Mouse (Mus musculus) A20 (cell line): ENCODE data around the gene Dysf.
"Not testable (repeated sequence)": the region's sequence is repeated elsewhere in the genome, so short reads cannot be mapped to it uniquely, and the experiment has no call there.

Experiments
- DNase-seq: peaks from one replicate; pipeline ENCODE4 v3.0.0-alpha.2; 2011; ENCODE audit warnings: low read depth, low spot score

Dysf gene

DNA sequence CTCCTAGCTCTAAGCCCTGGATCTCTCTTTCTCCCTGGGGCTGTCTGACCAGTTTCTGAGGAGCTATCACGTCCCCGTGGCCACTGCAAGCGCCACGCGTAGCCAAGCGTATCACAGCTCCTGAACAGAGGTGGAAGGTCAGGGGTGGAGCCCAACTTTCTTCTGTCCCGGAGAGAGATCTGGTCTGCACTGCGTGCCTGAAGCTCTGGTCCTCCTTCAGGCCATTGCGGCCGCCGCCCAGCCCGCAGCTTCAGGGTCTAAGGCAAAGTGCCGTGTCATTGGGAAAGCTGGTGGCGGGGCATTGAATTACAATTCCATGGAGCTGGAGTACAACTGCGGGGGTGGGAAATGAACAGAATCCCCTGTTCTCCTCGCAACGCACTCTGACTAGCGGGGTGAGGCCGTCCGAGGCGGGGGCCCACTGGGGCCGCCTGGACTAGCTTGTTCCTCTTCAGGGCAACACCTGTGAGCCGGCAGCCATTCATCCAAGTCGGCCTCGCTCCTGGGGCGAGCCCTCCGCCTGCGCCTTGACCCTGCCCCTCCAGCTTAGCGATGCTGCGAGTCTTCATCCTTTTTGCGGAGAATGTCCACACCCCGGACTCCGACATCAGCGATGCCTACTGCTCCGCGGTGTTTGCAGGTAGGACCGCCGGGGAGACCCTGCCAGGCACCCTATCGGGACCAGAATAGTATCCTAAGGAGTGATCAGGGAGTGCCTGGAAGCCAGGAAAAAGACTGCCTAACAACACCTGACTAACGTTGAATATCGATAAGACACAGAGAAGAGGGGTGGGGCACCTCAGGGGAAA is at the start of gene Dysf:
TSS of gene Dysf (plus strand) at position 228 of the 809 bp plus-strand sequence.
- DNase-seq: peak; percentile 64

DNA sequence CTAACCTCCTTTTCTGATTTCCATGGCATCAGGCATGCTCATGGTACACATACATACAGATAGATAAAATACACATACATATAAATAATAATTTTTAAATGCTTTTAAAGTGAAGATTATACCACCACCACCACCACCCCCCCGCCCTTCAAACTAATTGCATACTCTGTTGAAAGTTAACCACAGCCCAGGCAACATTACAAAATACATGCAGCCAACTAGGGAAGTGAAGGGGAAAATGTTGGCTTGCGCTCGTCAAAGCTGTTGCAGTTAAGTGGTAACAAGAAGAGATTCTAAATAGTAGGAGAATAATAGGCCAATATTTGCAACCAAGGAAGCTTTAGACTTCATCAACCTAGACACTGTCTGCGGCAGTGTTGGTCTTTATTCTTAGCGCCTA is 20.7 kb upstream of the Dysf start:
- DNase-seq: no peak

GRCm38 (mm10) chr6:84002716-84003115 is 5.7 kb upstream of the Dysf start:
- DNase-seq: no peak

DNA sequence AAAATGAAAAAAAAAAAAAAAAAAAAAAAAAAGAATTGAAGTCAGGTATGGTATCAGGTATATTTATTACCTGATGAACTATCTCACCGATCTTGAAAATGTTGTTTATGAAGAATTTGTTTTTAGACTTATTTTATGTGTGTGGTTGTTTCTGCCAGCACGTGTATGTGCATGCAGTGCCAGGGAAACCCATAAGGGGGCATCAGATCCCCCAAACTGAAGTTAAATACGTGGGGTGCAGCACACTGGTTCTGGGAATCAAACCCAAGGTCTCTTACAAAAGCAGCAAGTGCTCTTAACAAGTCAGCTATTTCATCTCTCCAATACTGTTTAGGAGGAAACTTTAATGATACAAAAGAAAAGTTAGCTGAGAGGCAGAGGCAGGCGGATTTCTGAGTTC is 4.1 kb upstream of the Dysf start:
- peak; percentile 34 for DNase-seq

- peak; percentile 16 for DNase-seq
Observed at GRCm38 (mm10) chr6:84009172-84009872, 932 bp downstream of the Dysf start.

- DNase-seq: no peak
Observed at GRCm38 (mm10) chr6:84009915-84010302, 1.5 kb downstream of the Dysf start.

DNA sequence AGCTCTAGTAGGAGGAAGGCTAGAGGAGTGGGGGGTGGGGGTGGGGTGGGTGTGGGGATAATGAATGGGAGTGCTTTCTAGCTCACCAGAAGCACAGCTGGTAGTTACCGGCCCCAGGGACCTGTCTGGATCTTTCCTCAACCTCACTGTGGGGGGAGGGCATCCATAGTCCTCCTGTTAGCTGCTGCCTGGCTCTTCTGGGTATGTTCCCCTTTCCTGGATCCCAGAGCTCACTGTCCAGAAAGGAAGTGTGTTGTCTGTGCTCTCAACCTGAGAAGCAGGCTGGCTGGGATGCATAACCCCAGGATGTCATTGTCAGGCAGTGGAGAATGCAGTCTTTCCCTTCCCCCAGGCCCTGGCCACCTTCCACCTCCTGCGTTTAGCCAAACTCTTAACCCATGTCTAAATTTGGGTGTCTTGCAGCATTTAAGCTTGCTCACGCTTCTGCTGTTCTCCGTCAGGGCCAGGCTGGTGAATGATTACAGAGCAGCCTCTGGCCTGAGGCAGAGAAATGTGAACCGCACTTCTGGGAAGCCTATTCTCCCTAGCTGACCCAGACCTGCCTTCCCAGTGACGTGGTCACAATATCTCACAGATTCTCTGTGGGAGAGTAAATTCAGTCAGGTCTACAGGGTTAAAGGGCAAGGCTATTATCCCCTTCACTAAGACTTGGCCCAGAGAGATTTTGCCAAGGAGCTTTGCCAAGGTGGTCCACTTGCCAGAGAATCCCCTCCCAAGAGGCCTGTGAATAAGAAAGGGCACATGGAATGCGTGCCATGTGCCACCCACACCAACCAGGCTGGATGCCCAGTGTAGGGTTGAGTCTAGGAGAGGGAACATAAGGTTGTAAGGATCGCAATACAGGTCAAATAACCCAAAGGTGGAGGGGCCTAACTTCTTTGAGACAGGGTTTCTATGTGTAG is 2.2 kb downstream of the Dysf start:
- DNase-seq: no peak

DNA sequence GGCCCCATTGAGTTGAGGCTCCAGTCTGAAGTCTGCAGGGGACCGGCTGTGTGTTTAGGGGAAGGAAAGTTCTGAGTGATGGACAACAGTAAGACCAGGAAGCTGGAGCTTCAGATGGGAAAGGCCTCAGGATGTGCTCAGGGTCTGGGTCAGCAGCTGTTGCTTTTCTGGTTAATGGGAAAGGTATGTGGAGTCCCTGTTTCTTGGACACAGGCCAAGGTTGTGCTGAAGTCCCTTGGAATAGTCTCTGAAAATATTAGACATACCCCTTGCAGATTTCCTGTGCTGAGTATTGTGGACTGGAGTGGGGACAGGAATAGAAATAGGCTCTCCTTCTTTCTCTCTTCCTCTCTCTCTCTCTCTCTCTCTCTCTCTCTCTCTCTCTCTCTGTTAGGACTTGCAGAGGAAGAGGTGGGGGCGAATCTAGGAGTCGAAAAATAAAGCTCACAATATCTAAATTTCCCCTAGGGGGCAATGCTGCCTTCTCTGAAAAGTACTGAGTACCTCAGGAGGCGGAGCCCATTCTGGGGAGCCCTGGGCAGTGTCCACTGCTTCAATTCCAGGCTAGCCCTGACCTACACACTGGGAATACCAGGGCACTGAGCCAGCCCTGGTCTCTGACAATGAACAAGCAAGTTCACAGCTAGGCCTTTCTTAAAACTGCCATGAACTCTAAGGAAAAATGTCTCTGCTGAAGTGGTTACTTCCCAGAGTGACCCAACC is 6.7 kb downstream of the Dysf start:
- DNase-seq: peak; percentile 19

DNA sequence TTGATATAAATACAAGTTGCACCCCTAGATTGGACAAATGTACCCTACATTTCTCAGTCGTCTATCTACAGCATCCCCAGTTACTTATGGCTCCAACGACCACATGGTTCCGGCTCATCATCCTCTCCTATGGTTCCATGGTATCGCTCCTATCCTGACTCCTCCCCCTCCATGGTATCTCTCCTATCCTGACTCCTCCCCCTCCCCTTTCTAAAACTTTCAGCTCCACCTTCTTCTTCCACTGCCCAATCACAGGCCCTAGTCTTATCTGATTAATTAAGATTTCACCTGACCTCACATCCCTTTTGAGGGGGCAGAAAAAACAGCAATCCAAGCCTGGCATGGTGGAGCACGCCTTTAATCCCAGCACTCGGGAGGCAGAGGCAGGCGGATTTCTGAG is 8.5 kb downstream of the Dysf start:
- no peak for DNase-seq

DNA sequence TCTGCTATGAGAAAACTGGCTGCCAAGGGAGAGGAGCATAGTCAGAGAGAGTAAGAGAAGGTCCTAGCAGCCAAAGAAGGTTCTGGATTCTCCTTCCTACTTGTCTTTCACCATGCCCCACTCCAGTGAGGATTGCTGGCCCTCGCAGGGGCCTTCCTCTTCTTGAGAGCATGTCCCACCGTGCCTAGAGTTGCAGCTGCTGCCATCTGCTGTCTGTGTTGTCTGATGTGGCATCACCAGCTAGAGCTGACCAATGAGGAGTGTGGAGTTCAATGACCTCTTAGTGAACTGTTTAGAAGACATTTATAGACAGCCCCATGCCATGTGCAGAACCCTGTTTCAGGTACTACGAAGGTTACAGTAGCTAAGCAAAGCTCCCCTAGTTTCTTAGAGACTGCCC is 9.0 kb downstream of the Dysf start:
- peak; percentile 49 for DNase-seq

GRCm38 (mm10) chr6:84018906-84019550 is 10.6 kb downstream of the Dysf start:
- DNase-seq: no peak

DNA sequence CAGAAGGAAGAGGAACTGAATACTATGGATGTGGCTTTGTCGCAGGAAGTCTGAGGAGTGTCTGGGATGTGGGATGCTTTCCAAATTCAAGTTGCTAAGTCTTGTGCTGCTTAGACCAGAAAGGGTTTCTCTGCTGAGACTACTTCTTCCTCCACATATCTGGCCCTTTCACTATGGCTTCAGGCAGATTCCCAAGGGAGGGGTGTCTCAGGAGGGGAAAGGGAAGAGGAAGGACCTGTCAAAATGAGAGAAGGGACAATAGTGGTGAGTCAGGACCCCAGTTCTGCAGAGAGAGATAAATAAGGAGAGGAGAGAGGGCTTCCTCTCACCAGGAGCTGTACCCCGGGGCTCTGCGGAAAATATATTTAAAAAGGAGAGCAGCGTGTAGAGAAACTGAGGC is 11.6 kb downstream of the Dysf start:
- no peak for DNase-seq

- no peak for DNase-seq
Observed at GRCm38 (mm10) chr6:84021990-84022389, 13.6 kb downstream of the Dysf start.

DNA sequence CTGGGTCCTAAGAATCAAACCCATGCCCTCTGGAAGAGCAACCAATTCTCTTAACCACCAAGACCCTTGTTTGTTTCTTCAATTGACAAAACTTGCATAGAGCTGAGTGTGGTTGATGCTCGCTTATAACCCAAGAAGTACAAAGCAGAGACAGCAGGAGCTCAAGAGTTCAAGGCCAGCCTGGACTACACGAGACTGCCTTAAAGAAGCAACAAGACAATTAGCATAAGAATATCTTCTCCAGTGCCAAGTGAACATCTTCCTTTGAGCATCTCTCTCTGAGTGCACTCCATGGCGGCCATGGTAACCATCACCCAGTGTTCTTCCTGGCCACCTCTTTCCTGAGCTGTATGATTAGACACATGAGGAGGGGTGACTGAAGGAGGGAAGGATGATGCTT is 17.2 kb downstream of the Dysf start:
- DNase-seq: no peak

- DNase-seq: no peak
Observed at GRCm38 (mm10) chr6:84028791-84029190, 20.4 kb downstream of the Dysf start.

GRCm38 (mm10) chr6:84029775-84030174 is 21.4 kb downstream of the Dysf start:
- no peak for DNase-seq

GRCm38 (mm10) chr6:84032516-84032915 is 24.1 kb downstream of the Dysf start:
- DNase-seq: not testable (repeated sequence)

DNA sequence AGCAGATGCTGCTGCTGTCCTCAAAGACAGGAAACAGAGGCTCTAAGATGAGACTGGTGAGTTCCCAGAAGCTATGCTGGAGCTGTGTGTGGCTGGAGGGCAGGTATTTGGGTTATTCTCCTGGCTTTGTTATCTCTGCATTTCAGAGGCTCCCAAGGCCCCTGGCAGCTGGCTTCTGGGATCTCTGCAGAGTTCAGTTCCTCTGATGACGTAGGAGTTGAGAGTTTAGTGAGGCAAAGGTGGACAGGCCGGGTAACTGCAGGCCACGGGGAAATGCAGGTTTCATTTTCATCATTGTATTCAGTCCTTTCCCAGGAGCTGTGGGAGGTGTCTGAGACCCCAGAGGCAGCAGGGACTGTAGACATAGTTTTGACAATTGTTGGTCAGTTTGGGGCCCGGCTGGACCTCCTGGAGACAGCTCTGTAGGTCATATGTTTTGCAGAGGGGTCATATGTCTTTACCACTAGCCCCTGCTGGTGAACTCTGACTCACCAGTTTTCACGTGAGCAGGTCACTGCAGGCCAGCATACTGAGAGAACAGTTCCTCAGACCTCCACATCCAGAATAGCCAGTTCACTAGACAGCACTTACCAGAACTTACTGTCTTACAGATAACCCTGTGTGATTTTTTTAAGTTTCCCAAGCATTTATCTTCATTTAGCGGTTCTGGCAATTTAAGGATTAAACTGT is 35.0 kb downstream of the Dysf start:
- DNase-seq: no peak

- no peak for DNase-seq
Observed at GRCm38 (mm10) chr6:84044679-84045078, 36.3 kb downstream of the Dysf start.

- no peak for DNase-seq
Observed at GRCm38 (mm10) chr6:84048856-84049255, 40.5 kb downstream of the Dysf start.
